Mouse (Mus musculus) testis, postnatal 14 days (tissue): ENCODE data around the gene Dpf2.

Experiments used
- DNase-seq: peaks from one replicate; pipeline ENCODE4 v3.0.0; 2021; ENCODE audit warnings: low spot score

The Dpf2 gene

GRCm38 (mm10) chr19:5913007-5913719 is at the start of gene Dpf2:
Gene Dpf2, minus strand, starts transcription at chr19:5913010.
- DNase-seq: no peak

- DNase-seq: no peak
Measured at GRCm38 (mm10) chr19:5957371-5957770, 44.6 kb upstream of the Dpf2 start.

GRCm38 (mm10) chr19:5956685-5957084 is 43.9 kb upstream of the Dpf2 start:
- peak; percentile 53 for DNase-seq

- DNase-seq: no peak
Measured at GRCm38 (mm10) chr19:5955704-5956670, 43.2 kb upstream of the Dpf2 start.

- no peak for DNase-seq
Measured at GRCm38 (mm10) chr19:5954936-5955335, 42.1 kb upstream of the Dpf2 start.

- no peak for DNase-seq
Measured at GRCm38 (mm10) chr19:5954031-5954710, 41.4 kb upstream of the Dpf2 start.

- no peak for DNase-seq
Measured at GRCm38 (mm10) chr19:5953201-5953770, 40.5 kb upstream of the Dpf2 start.

- no peak for DNase-seq
Measured at GRCm38 (mm10) chr19:5952071-5952691, 39.4 kb upstream of the Dpf2 start.

- DNase-seq: peak; percentile 5
Measured at GRCm38 (mm10) chr19:5951631-5952030, 38.8 kb upstream of the Dpf2 start.

- DNase-seq: no peak
Measured at GRCm38 (mm10) chr19:5950218-5950617, 37.4 kb upstream of the Dpf2 start.

- peak; percentile 5 for DNase-seq
Measured at GRCm38 (mm10) chr19:5945891-5946290, 33.1 kb upstream of the Dpf2 start.

GRCm38 (mm10) chr19:5945027-5945426 is 32.2 kb upstream of the Dpf2 start:
- no peak for DNase-seq

GRCm38 (mm10) chr19:5944145-5944544 is 31.3 kb upstream of the Dpf2 start:
- no peak for DNase-seq

GRCm38 (mm10) chr19:5943404-5943803 is 30.6 kb upstream of the Dpf2 start:
- DNase-seq: no peak

- no peak for DNase-seq
Measured at GRCm38 (mm10) chr19:5942581-5942980, 29.8 kb upstream of the Dpf2 start.

GRCm38 (mm10) chr19:5940656-5941055 is 27.8 kb upstream of the Dpf2 start:
- DNase-seq: no peak

- DNase-seq: peak; percentile 78
Measured at GRCm38 (mm10) chr19:5940173-5940572, 27.4 kb upstream of the Dpf2 start.

- DNase-seq: no peak
Measured at GRCm38 (mm10) chr19:5939715-5940114, 26.9 kb upstream of the Dpf2 start.

GRCm38 (mm10) chr19:5938516-5938915 is 25.7 kb upstream of the Dpf2 start:
- no peak for DNase-seq

- no peak for DNase-seq
Measured at GRCm38 (mm10) chr19:5937836-5938406, 25.1 kb upstream of the Dpf2 start.

GRCm38 (mm10) chr19:5937095-5937835 is 24.5 kb upstream of the Dpf2 start:
- DNase-seq: no peak
